Mouse (Mus musculus) spleen, adult 2 months (tissue): ENCODE measurements around the gene Ifna6.
"Not testable (repeated sequence)": the region's sequence is repeated elsewhere in the genome, so short reads cannot be mapped to it uniquely, and the experiment has no call there.

Source experiments
- CTCF ChIP-seq: fragments of 200-500 bp; IDR thresholded peaks from 2 replicates; pipeline ENCODE4 v1.5.1; 2011; ENCODE audit warnings: mild to moderate bottlenecking, inconsistent platforms; ENCODE audit not compliant: insufficient read depth, insufficient read length, insufficient replicate concordance; ENCODE audit errors: extremely low read depth
- POLR2A ChIP-seq: fragments of 200-500 bp; IDR thresholded peaks from 2 replicates; pipeline ENCODE4 v1.6.1; 2011; ENCODE audit warnings: low read depth, low read length, inconsistent platforms

GRCm38 (mm10) chr4:88782335-88782734 is 44.9 kb upstream of the Ifna6 start:
- not testable (repeated sequence) for TF ChIP-seq CTCF, POLR2A
